Mouse (Mus musculus) lung, postnatal 0 days (tissue): Measurements from ENCODE around the gene Mef2d. TPM values are rescaled to one million over a fixed set of nuclear protein-coding genes. Genes with fewer than 3 reads are reported as not detected.

Experiments used
- ATAC-seq: fragments of 200-750 bp; cut with Nextera tagmentation; 2 replicates; pipeline ENCODE4 v1.8.0; 2017; ENCODE audit warnings: moderate library complexity
- DNase-seq: peaks from one replicate; pipeline ENCODE4 v3.0.0-alpha.2; 2016; ENCODE audit warnings: low spot score
- H3K27ac ChIP-seq: fragments of 300-500 bp; sonication (generic); 2 replicates; pipeline ENCODE4 v1.5.1; 2014; ENCODE audit warnings: antibody characterized with exemption, mild to moderate bottlenecking, low read length, mixed read lengths
- H3K27me3 ChIP-seq: fragments of 300-500 bp; sonication (generic); replicated peaks from 2 replicates; pipeline ENCODE4 v1.6.1; 2014; ENCODE audit warnings: low read length, mixed read lengths; ENCODE audit not compliant: insufficient read depth
- H3K36me3 ChIP-seq: fragments of 300-500 bp; sonication (generic); 2 replicates; pipeline ENCODE4 v1.6.1; 2014; ENCODE audit warnings: low read length, mixed read lengths; ENCODE audit not compliant: insufficient read depth
- H3K4me1 ChIP-seq: fragments of 300-500 bp; sonication (generic); 2 replicates; pipeline ENCODE4 v1.6.1; 2014; ENCODE audit warnings: antibody characterized with exemption, low read depth, low read length, mixed read lengths; ENCODE audit not compliant: insufficient read depth
- H3K4me2 ChIP-seq: fragments of 300-500 bp; sonication (generic); replicated peaks from 2 replicates; pipeline ENCODE4 v1.6.1; 2014; ENCODE audit warnings: low read depth, mild to moderate bottlenecking, low read length, moderate library complexity, mixed read lengths
- H3K4me3 ChIP-seq: fragments of 300-500 bp; sonication (generic); 2 replicates; pipeline ENCODE4 v1.5.1; 2014; ENCODE audit warnings: low read depth, low read length
- H3K9ac ChIP-seq: fragments of 300-500 bp; sonication (generic); replicated peaks from 2 replicates; pipeline ENCODE4 v1.6.1; 2014; ENCODE audit warnings: low read depth, mild to moderate bottlenecking
- H3K9me3 ChIP-seq: fragments of 300-500 bp; sonication (generic); 2 replicates; pipeline ENCODE4 v1.6.1; 2016; ENCODE audit warnings: low read length, mixed read lengths
- CTCF ChIP-seq: IDR thresholded peaks from 2 replicates; pipeline ENCODE4 v1.5.1; 2016; ENCODE audit warnings: antibody characterized with exemption, mild to moderate bottlenecking
- EP300 ChIP-seq: IDR thresholded peaks from 2 replicates; pipeline ENCODE4 v1.6.1; 2016; ENCODE audit warnings: antibody characterized with exemption, mild to moderate bottlenecking, control low read depth
- WGBS: fragments of 180-500 bp; shearing (Covaris S2); extraction: QIAGEN DNeasy Blood & Tissue Kit; methylation state at CpG from one replicate; pipeline ENCODE4 v1.1.7; 2014; 5-methylcytosine and 5-hydroxymethylcytosine counted together
- polyA plus RNA-seq: library from polyadenylated mRNA; unstranded; fragments of >200 nt; fragmentation: Nextera tagmentation; extraction: Ambion mirVana; gene quantifications from 2 replicates; pipeline ENCODE4 v1.2.1, GENCODE M21; 2015

Mef2d gene
- polyA plus RNA-seq, 1 experiment from 2014 or later, result 15.4 TPM

- DNase-seq, result peak; percentile 71
- H3K4me3 ChIP-seq, result no peak overlapping the region
These were observed 49.8 kb downstream of the Mef2d start for GRCm38 (mm10) chr3:88191820-88192616.

GRCm38 (mm10) chr3:88197741-88198504 is 55.8 kb downstream of the Mef2d start:
- H3K4me2 ChIP-seq, result no peak overlapping the region
- DNase-seq (no peak), ATAC-seq (no peak)
- no peak overlapping the region for H3K27ac ChIP-seq
- H3K9ac ChIP-seq, result no peak overlapping the region
- no peak overlapping the region for H3K4me3 ChIP-seq
- no peaks in the 10 kb centered on the region for H3K36me3 ChIP-seq
- no peak for TF ChIP-seq CTCF
- TF ChIP-seq EP300, result no peak
- H3K9me3 ChIP-seq, result no peaks in the 10 kb centered on the region
- WGBS, result 6% methylated on average over 10 of the region's 10 CpGs
- peaks cover 66% of the 10 kb centered on the region for H3K27me3 ChIP-seq
- 0 out of 2 replicates have a peak, but pooled peaks cover 3% of the 10 kb centered on the region for H3K4me1 ChIP-seq

More at GRCm38 (mm10) chr3:88191820-88192616, 49.8 kb downstream of the Mef2d start:
- Histone ChIP-seq H3K9me3 (no peaks in the 10 kb centered on the region), H3K4me1 (no peaks in the 10 kb centered on the region), H3K27me3 (peaks cover 15% of the 10 kb centered on the region), H3K4me2 (no peak overlapping the region), H3K27ac (no peak overlapping the region), H3K9ac (no peak overlapping the region), H3K36me3 (no peaks in the 10 kb centered on the region)
- 28% methylated on average over 9 of the region's 9 CpGs for WGBS
- TF ChIP-seq CTCF, result peak; percentile 87
- no peak for TF ChIP-seq EP300
- ATAC-seq, result peak; percentile 46; the same call in 1 of the 2 replicates

- ATAC-seq (no peak), DNase-seq (no peak)
- no peak overlapping the region for H3K9ac ChIP-seq
- no peak overlapping the region for H3K4me3 ChIP-seq
- no peaks in the 10 kb centered on the region for H3K9me3 ChIP-seq
- no peak overlapping the region for H3K27ac ChIP-seq
- WGBS, result 4% methylated on average over 9 of the region's 9 CpGs
- peaks cover 71% of the 10 kb centered on the region for H3K27me3 ChIP-seq
- H3K4me1 ChIP-seq, result 0 out of 2 replicates have a peak, but pooled peaks cover 3% of the 10 kb centered on the region
- H3K36me3 ChIP-seq, result no peaks in the 10 kb centered on the region
- H3K4me2 ChIP-seq, result no peak overlapping the region
- TF ChIP-seq CTCF (no peak), EP300 (no peak)
These were observed 56.4 kb downstream of the Mef2d start for GRCm38 (mm10) chr3:88198505-88199020.

GRCm38 (mm10) chr3:88199541-88200110 is 57.5 kb downstream of the Mef2d start:
- H3K36me3 ChIP-seq, result no peaks in the 10 kb centered on the region
- no peaks in the 10 kb centered on the region for H3K9me3 ChIP-seq
- no peak for TF ChIP-seq CTCF
- TF ChIP-seq EP300, result no peak
- no peak overlapping the region for H3K4me3 ChIP-seq
- WGBS, result 29% methylated on average over 2 of the region's 2 CpGs
- no peak overlapping the region for H3K4me2 ChIP-seq
- H3K4me1 ChIP-seq, result 0 out of 2 replicates have a peak, but pooled peaks cover 3% of the 10 kb centered on the region
- H3K27ac ChIP-seq, result no peak overlapping the region
- H3K27me3 ChIP-seq, result peaks cover 82% of the 10 kb centered on the region
- ATAC-seq (no peak), DNase-seq (no peak)
- no peak overlapping the region for H3K9ac ChIP-seq

- TF ChIP-seq CTCF (no peak), EP300 (no peak)
- H3K27me3 ChIP-seq, result peaks cover 87% of the 10 kb centered on the region
- no peaks in the 10 kb centered on the region for H3K9me3 ChIP-seq
- H3K4me3 ChIP-seq, result peak overlapping the region; percentile 21
- no peak overlapping the region for H3K9ac ChIP-seq
- 0 out of 2 replicates have a peak, but pooled peaks cover 3% of the 10 kb centered on the region for H3K4me1 ChIP-seq
- no peak for ATAC-seq
- no peak for DNase-seq
- WGBS, result 2% methylated on average over 60 of the region's 61 CpGs
- no peak overlapping the region for H3K27ac ChIP-seq
- H3K4me2 ChIP-seq, result peak overlapping the region; percentile 47
- H3K36me3 ChIP-seq, result no peaks in the 10 kb centered on the region
These were observed 58.2 kb downstream of the Mef2d start for GRCm38 (mm10) chr3:88200161-88200971.
